Mouse (Mus musculus) kidney, embryonic 15.5 days (tissue): ENCODE measurements around the gene Stx2. TPM values are rescaled to one million over a fixed set of nuclear protein-coding genes. Genes with fewer than 3 reads are reported as not detected.

Experiments used
- ATAC-seq: fragments of 200-750 bp; cut with Nextera tagmentation; replicated peaks from 2 replicates; pipeline ENCODE4 v1.8.0; 2017; ENCODE audit warnings: moderate TSS enrichment; ENCODE audit not compliant: low FRiP score
- H3K27ac ChIP-seq: fragments of 300-500 bp; sonication (generic); 2 replicates; pipeline ENCODE4 v1.5.1; 2015; ENCODE audit warnings: mild to moderate bottlenecking, inconsistent platforms
- H3K27me3 ChIP-seq: fragments of 300-500 bp; sonication (generic); 2 replicates; pipeline ENCODE4 v1.6.1; 2015; ENCODE audit warnings: inconsistent platforms
- H3K36me3 ChIP-seq: fragments of 300-500 bp; sonication (generic); 2 replicates; pipeline ENCODE4 v1.6.1; 2015; ENCODE audit warnings: inconsistent platforms
- H3K4me1 ChIP-seq: fragments of 300-500 bp; sonication (generic); 2 replicates; pipeline ENCODE4 v1.6.1; 2015; ENCODE audit warnings: inconsistent platforms
- H3K4me2 ChIP-seq: fragments of 300-500 bp; sonication (generic); 2 replicates; pipeline ENCODE4 v1.6.1; 2015; ENCODE audit warnings: moderate library complexity, mild to moderate bottlenecking, inconsistent platforms
- H3K4me3 ChIP-seq: fragments of 300-500 bp; sonication (generic); replicated peaks from 2 replicates; pipeline ENCODE4 v1.5.1; 2015; ENCODE audit warnings: mild to moderate bottlenecking, inconsistent platforms
- H3K9ac ChIP-seq: fragments of 300-500 bp; sonication (generic); 2 replicates; pipeline ENCODE4 v1.6.1; 2015; ENCODE audit warnings: mild to moderate bottlenecking, inconsistent platforms
- H3K9me3 ChIP-seq: fragments of 300-500 bp; sonication (generic); replicated peaks from 2 replicates; pipeline ENCODE4 v1.6.1; 2016; ENCODE audit warnings: inconsistent platforms
- WGBS: fragments of 180-500 bp; shearing (Covaris S2); methylation state at CpG from one replicate; pipeline ENCODE4 v1.1.7; 2015; ENCODE audit warnings: mixed read lengths; 5-methylcytosine and 5-hydroxymethylcytosine counted together
- polyA plus RNA-seq: library from polyadenylated mRNA; unstranded; fragments of >200 nt; fragmentation: Nextera tagmentation; extraction: Ambion mirVana; gene quantifications from 2 replicates; pipeline ENCODE4 v1.2.1, GENCODE M21; 2015

Stx2 gene
- polyA plus RNA-seq, 1 experiment from 2014 or later: 35.0 TPM

DNA sequence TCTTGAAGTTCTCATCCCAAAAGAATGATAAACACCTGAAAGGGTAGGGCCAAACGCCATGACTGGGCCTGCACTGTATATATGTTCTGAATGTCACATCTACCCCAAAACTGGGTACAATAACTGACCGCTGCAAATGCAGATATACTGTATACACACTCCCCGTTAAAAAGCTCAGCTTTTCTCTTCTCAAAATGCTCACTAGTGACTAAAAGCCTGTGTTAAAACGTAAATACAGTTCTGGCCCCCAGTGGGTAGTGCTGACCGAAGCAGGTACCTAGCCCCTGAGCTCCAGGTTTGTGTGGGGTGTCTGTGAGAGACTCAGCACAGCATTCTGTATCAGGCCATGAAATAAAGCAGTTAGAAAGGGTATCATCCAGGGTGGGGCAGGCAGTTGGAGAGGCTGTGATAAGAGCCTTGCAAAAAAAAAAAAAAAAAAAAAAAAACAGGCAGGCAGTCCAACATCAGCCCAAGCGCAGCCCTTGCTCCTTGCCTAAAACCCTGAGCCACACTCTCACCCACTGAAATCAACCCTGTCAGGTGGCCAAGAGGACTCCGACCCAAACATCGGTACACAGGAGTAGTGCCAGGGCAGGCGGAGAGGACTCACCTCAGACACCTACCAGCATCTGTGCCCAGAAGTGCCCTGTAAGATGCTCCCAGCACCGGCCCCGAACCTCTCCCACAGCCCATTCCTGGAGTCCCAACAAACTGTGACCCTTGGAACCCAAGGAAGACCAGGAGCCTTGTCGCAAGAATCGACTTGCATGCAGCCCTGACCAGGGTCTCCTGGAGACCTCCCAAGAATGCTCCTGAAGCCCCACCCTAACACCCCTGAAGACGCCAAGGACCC, 1.0 kb downstream of the Stx2 start:
- H3K9me3 ChIP-seq: no peaks in the 10 kb centered on the region
- H3K27ac ChIP-seq: peak overlapping the region; percentile 61
- H3K4me3 ChIP-seq: peak overlapping the region; percentile 74
- H3K9ac ChIP-seq: peak overlapping the region; percentile 76
- peaks cover 38% of the 10 kb centered on the region for H3K4me1 ChIP-seq
- WGBS: 54% methylated on average over 14 of the region's 14 CpGs
- peak overlapping the region; percentile 75 for H3K4me2 ChIP-seq
- no peaks in the 10 kb centered on the region for H3K27me3 ChIP-seq
- no peak for ATAC-seq
- H3K36me3 ChIP-seq: no peaks in the 10 kb centered on the region

- peak overlapping the region; percentile 61 for H3K27ac ChIP-seq
- no peaks in the 10 kb centered on the region for H3K27me3 ChIP-seq
- no peak overlapping the region for H3K9ac ChIP-seq
- ATAC-seq: no peak
- 0 out of 2 replicates have a peak overlapping the region, but pooled peaks have one; percentile 2 for H3K4me3 ChIP-seq
- peak overlapping the region; percentile 75 for H3K4me2 ChIP-seq
- no peaks in the 10 kb centered on the region for H3K9me3 ChIP-seq
- WGBS: 61% methylated on average over 18 of the region's 18 CpGs
- H3K36me3 ChIP-seq: no peaks in the 10 kb centered on the region
- H3K4me1 ChIP-seq: peaks cover 48% of the 10 kb centered on the region
These were observed 2.2 kb downstream of the Stx2 start for GRCm38 (mm10) chr5:129006031-129006788.

DNA sequence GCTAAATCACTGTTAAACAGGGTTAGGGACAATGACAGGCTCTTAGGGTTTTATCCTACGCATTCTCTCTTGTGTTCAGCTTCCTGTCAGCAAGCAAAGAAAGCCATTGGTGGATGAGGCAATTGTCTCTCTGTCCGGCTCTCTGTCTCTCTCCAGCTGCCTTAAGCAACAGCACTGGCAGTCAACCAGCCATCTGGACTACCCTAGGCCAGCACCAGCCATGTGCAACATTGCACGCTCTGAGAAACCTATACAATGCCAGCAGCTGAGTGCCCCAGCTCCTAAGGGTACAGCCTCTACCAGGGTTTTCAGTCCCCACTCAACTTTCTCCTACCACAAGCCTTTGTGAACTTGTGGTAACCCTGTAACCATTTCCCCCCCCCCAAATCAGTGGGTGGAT, 3.0 kb downstream of the Stx2 start:
- Histone ChIP-seq H3K9me3 (no peaks in the 10 kb centered on the region), H3K27ac (peak overlapping the region; percentile 61), H3K27me3 (no peaks in the 10 kb centered on the region), H3K4me2 (peak overlapping the region; percentile 75), H3K4me3 (no peak overlapping the region), H3K36me3 (no peaks in the 10 kb centered on the region), H3K9ac (no peak overlapping the region), H3K4me1 (peaks cover 52% of the 10 kb centered on the region)
- ATAC-seq: no peak
- 86% methylated on average over 3 of the region's 3 CpGs for WGBS

- 41% methylated on average over 14 of the region's 14 CpGs for WGBS
- H3K27ac ChIP-seq: peak overlapping the region; percentile 84
- H3K27me3 ChIP-seq: no peaks in the 10 kb centered on the region
- H3K4me2 ChIP-seq: 0 out of 2 replicates have a peak overlapping the region, but pooled peaks have one; percentile 8
- no peaks in the 10 kb centered on the region for H3K9me3 ChIP-seq
- peaks cover 16% of the 10 kb centered on the region; the same call in 1 of the 2 replicates for H3K36me3 ChIP-seq
- peak; percentile 46 for ATAC-seq
- peaks cover 45% of the 10 kb centered on the region for H3K4me1 ChIP-seq
- no peak overlapping the region for H3K4me3 ChIP-seq
- no peak overlapping the region for H3K9ac ChIP-seq
These were observed 5.8 kb downstream of the Stx2 start for GRCm38 (mm10) chr5:129002571-129003011.

DNA sequence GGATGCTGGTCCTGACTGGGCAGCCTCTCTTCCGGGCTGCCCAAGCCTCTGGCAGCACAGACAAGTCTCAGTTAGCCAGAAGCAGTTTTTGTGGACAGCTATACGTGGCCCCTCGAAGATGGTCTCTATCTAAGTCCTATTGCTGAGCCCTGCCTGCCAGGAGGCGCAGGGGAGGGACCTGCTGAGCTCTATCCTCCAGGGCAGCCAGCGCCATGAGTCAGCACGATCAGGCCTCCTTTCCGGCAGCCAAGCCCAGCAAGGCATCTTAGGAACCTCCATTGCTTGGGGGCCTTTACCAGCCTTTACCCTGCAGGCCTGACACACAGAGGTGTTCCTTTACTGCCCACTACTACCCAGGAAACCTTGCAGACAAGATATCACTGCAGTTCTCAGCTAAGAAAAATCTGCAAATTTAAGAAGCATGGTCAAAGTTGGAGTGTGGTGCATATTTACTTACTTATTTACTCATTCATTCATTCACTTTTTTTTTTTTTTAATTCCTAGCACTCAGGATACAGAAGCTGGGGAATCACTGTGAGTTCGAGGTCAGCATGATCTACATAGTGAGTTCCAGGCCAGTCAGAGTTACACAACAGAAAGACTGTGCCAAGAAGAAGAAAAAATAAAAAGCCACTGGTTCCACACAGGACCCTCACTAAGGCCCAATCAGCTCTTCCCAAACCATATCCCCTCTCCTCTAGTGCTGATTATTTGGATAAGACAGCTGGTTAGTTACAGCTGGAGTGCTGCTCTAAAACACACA, 7.5 kb downstream of the Stx2 start:
- Histone ChIP-seq H3K4me2 (no peak overlapping the region), H3K27ac (peak overlapping the region; percentile 84; the same call in 1 of the 2 replicates), H3K9ac (no peak overlapping the region), H3K4me3 (no peak overlapping the region), H3K27me3 (no peaks in the 10 kb centered on the region), H3K36me3 (peaks cover 31% of the 10 kb centered on the region), H3K4me1 (peaks cover 28% of the 10 kb centered on the region), H3K9me3 (no peaks in the 10 kb centered on the region)
- 52% methylated on average over 8 of the region's 8 CpGs for WGBS
- ATAC-seq: peak; percentile 53; the same call in 1 of the 2 replicates

DNA sequence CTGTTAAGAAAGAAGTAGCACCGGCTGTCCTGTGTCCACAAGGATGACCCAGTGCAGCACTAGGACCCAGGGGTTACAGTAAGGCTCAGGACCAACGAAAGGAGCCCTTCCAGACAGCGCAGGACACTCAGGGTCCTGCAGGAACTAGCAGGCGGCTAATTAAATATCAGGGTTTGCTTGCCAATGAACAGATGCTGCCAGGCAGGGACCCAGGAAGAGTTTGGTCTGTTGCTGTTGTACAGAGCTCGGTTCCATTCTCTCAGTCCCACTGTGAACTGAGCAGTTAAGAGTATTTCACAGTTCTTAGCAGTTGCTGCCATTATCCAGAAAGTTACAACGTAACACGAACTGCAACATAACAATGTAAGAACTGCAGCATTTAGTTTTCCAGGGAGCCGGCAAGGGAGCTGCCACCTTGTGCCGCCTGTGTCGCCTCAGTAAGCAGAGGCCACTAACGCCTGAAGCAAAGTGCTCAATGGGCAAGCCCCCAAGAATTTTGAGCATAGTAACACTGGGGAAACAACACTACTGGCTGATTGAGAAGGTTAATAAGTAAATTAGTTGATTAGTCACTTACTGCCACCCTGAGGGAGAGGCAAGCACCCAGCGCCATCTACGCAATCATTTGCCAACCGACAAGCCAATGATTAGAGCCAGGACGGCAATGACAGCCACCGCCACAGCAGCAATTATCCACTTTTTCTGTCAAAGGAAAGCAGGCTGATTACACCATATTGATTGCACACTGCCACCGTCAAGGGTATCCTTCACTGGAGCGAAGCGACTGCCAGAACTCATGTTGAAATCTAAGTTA, 21.0 kb downstream of the Stx2 start:
- Histone ChIP-seq H3K4me2 (no peak overlapping the region), H3K9ac (no peak overlapping the region), H3K27me3 (no peaks in the 10 kb centered on the region), H3K36me3 (peaks cover 65% of the 10 kb centered on the region), H3K27ac (peak overlapping the region; percentile 39; the same call in 1 of the 2 replicates), H3K4me1 (peaks cover 5% of the 10 kb centered on the region; the same call in 1 of the 2 replicates), H3K9me3 (no peaks in the 10 kb centered on the region), H3K4me3 (no peak overlapping the region)
- ATAC-seq: peak; percentile 42; the same call in 1 of the 2 replicates
- 68% methylated on average over 19 of the region's 19 CpGs for WGBS

- peaks cover 51% of the 10 kb centered on the region for H3K36me3 ChIP-seq
- no peak overlapping the region for H3K4me2 ChIP-seq
- no peak for ATAC-seq
- H3K4me3 ChIP-seq: no peak overlapping the region
- H3K4me1 ChIP-seq: peaks cover 5% of the 10 kb centered on the region; the same call in 1 of the 2 replicates
- no peak overlapping the region for H3K9ac ChIP-seq
- H3K9me3 ChIP-seq: no peaks in the 10 kb centered on the region
- H3K27me3 ChIP-seq: no peaks in the 10 kb centered on the region
- H3K27ac ChIP-seq: no peak overlapping the region
- 94% methylated on average over 13 of the region's 13 CpGs for WGBS
These were observed 22.4 kb downstream of the Stx2 start for GRCm38 (mm10) chr5:128985946-128986345.

DNA sequence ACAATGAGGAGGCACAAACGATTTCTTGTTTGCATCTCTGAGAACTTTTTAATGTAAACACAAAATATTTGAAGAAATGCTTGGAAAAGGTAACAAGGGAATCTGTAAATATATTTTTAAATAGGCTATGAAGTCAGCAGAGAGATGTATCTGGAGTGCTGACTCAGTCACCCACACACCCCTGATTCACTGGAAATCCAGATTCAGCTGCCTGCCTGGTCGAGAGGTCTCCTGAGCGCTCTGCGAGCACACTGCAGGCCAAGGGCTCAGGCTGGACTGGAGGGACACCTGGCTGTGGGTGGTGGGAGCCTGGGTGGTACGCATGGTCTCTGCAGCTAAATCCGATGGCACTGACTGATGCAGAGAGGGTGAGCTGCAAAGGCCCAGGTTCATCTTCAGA, 23.8 kb downstream of the Stx2 start:
- no peak overlapping the region for H3K4me2 ChIP-seq
- peaks cover 5% of the 10 kb centered on the region; the same call in 1 of the 2 replicates for H3K4me1 ChIP-seq
- no peak overlapping the region for H3K4me3 ChIP-seq
- no peak overlapping the region for H3K9ac ChIP-seq
- 91% methylated on average over 6 of the region's 6 CpGs for WGBS
- no peaks in the 10 kb centered on the region for H3K27me3 ChIP-seq
- peaks cover 39% of the 10 kb centered on the region for H3K36me3 ChIP-seq
- no peaks in the 10 kb centered on the region for H3K9me3 ChIP-seq
- no peak for ATAC-seq
- no peak overlapping the region for H3K27ac ChIP-seq

GRCm38 (mm10) chr5:128981607-128982006, 26.8 kb downstream of the Stx2 start:
- Histone ChIP-seq H3K9me3 (no peaks in the 10 kb centered on the region), H3K27ac (no peak overlapping the region), H3K4me3 (no peak overlapping the region), H3K9ac (no peak overlapping the region), H3K27me3 (no peaks in the 10 kb centered on the region), H3K4me1 (0 out of 2 replicates have a peak, but pooled peaks cover 2% of the 10 kb centered on the region), H3K4me2 (no peak overlapping the region), H3K36me3 (peaks cover 22% of the 10 kb centered on the region)
- WGBS: 18% methylated on average over 12 of the region's 12 CpGs
- ATAC-seq: peak; percentile 70; the same call in 1 of the 2 replicates

GRCm38 (mm10) chr5:128980857-128981256, 27.5 kb downstream of the Stx2 start:
- no peak overlapping the region for H3K9ac ChIP-seq
- no peaks in the 10 kb centered on the region for H3K27me3 ChIP-seq
- H3K4me1 ChIP-seq: 0 out of 2 replicates have a peak, but pooled peaks cover 2% of the 10 kb centered on the region
- no peaks in the 10 kb centered on the region for H3K9me3 ChIP-seq
- no peak overlapping the region for H3K4me2 ChIP-seq
- WGBS: 69% methylated on average over 7 of the region's 7 CpGs
- H3K4me3 ChIP-seq: no peak overlapping the region
- peaks cover 16% of the 10 kb centered on the region for H3K36me3 ChIP-seq
- no peak overlapping the region for H3K27ac ChIP-seq
- ATAC-seq: no peak

DNA sequence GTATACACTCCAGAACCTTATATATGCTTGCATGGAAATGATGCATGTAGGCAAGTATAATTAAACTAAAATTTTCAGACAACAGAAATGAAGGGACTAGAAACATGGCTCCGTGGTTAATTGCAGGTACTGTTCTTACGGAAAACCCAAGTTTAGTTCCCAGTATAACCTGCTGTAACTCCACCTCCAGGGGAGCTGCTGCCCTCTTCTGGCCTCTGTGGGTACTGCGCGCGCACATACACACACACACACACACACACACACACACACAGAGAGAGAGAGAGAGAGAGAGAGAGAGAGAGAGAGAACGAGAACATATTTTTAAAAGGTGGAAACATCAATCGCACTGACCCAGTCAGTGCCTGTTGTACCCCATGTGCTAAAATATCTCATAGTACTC, 29.4 kb downstream of the Stx2 start:
- Histone ChIP-seq H3K4me1 (0 out of 2 replicates have a peak, but pooled peaks cover 2% of the 10 kb centered on the region), H3K4me3 (no peak overlapping the region), H3K27ac (no peak overlapping the region), H3K27me3 (no peaks in the 10 kb centered on the region), H3K36me3 (no peaks in the 10 kb centered on the region), H3K9me3 (no peaks in the 10 kb centered on the region), H3K9ac (no peak overlapping the region), H3K4me2 (no peak overlapping the region)
- WGBS: 93% methylated on average over 7 of the region's 7 CpGs
- ATAC-seq: no peak
